Mouse (Mus musculus) heart, embryonic 16.5 days (tissue): ENCODE measurements around the gene Disp1. TPM values are rescaled to one million over a fixed set of nuclear protein-coding genes. Genes with fewer than 3 reads are reported as not detected.
A peak's percentile ranks its signal among the peaks of the same experiment; 100 is the strongest.

ENCODE experiments used
- ATAC-seq: fragments of 200-750 bp; cut with Nextera tagmentation; replicated peaks from 2 replicates; pipeline ENCODE4 v1.8.0; 2017; ENCODE audit warnings: moderate number of reproducible peaks; ENCODE audit not compliant: insufficient read depth, low FRiP score; ENCODE audit errors: extremely low read depth
- H3K27ac ChIP-seq: fragments of 300-500 bp; sonication (generic); 2 replicates; pipeline ENCODE4 v1.5.1; 2014; ENCODE audit warnings: mild to moderate bottlenecking, low read length, control low read depth, moderate library complexity
- H3K27me3 ChIP-seq: fragments of 300-500 bp; sonication (generic); 2 replicates; pipeline ENCODE4 v1.6.1; 2014; ENCODE audit warnings: low read length, mixed read lengths; ENCODE audit not compliant: control insufficient read depth, insufficient read depth
- H3K36me3 ChIP-seq: fragments of 300-500 bp; sonication (generic); 2 replicates; pipeline ENCODE4 v1.6.1; 2014; ENCODE audit not compliant: control insufficient read depth, insufficient read depth
- H3K4me1 ChIP-seq: fragments of 300-500 bp; sonication (generic); 2 replicates; pipeline ENCODE4 v1.6.1; 2014; ENCODE audit warnings: low read length, mixed read lengths; ENCODE audit not compliant: control insufficient read depth, insufficient read depth
- H3K4me2 ChIP-seq: fragments of 300-500 bp; sonication (generic); 2 replicates; pipeline ENCODE4 v1.6.1; 2014; ENCODE audit warnings: low read depth, mild to moderate bottlenecking, control low read depth, low read length
- H3K4me3 ChIP-seq: fragments of 300-500 bp; sonication (generic); 2 replicates; pipeline ENCODE4 v1.5.1; 2014; ENCODE audit warnings: mild to moderate bottlenecking, control low read depth, low read length
- H3K9ac ChIP-seq: fragments of 300-500 bp; sonication (generic); 2 replicates; pipeline ENCODE4 v1.6.1; 2014; ENCODE audit warnings: low read length, control low read depth
- H3K9me3 ChIP-seq: fragments of 300-500 bp; sonication (generic); replicated peaks from 2 replicates; pipeline ENCODE4 v1.6.1; 2016; ENCODE audit warnings: low read length; ENCODE audit not compliant: control insufficient read depth
- WGBS: fragments of 180-500 bp; shearing (Covaris S2); extraction: QIAGEN DNeasy Blood & Tissue Kit; methylation state at CpG from one replicate; pipeline ENCODE4 v1.1.7; 2014; 5-methylcytosine and 5-hydroxymethylcytosine counted together
- polyA plus RNA-seq: library from polyadenylated mRNA; unstranded; fragments of >200 nt; fragmentation: Nextera tagmentation; extraction: Ambion mirVana; gene quantifications from 2 replicates; pipeline ENCODE4 v1.2.1, GENCODE M21; 2015

Gene Disp1
- polyA plus RNA-seq, 1 experiment from 2014 or later, result 10.3 TPM

DNA sequence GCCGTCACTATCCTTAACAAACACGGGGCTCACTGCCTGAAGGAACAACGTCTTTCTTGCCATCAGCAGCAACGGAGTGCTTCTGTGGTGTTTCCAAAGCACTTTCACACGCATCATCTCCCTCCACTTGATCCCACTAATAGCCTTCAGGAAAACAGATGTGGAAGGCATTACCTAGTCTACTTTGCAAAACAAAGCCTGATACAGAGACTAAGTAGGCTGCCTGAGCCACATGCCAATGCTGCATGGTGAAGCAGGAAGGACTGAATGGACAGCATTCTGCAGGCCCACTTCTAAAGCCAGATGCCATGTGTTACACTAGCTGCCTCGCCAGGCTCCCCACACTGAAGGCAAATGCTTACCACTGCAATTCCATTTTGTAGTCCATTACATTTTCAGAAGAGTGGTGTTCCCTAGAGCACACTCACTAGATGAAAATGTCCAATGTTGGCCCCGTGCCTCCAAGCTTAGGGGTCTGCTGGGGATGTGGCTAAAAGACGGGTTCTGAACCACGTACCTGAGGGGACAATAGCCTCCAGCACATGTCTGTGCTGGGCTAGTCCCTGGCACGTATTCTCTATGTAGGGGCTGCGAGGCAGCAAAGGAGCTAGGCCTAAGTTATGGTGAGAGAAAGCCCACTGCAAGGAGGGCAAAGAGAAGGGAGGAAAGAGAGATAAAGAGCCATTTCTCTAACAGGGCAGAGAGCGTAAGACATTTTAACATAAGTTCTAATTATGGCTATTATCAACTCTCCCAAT, 80.6 kb downstream of the Disp1 start:
- no peak overlapping the region for H3K9ac ChIP-seq
- no peak for ATAC-seq
- no peaks in the 10 kb centered on the region for H3K36me3 ChIP-seq
- peaks cover 12% of the 10 kb centered on the region; the same call in 1 of the 2 replicates for H3K4me1 ChIP-seq
- 76% methylated on average over 12 of the region's 12 CpGs for WGBS
- no peaks in the 10 kb centered on the region for H3K9me3 ChIP-seq
- H3K27ac ChIP-seq, result no peak overlapping the region
- no peak overlapping the region for H3K4me3 ChIP-seq
- H3K4me2 ChIP-seq, result no peak overlapping the region
- no peaks in the 10 kb centered on the region for H3K27me3 ChIP-seq

DNA sequence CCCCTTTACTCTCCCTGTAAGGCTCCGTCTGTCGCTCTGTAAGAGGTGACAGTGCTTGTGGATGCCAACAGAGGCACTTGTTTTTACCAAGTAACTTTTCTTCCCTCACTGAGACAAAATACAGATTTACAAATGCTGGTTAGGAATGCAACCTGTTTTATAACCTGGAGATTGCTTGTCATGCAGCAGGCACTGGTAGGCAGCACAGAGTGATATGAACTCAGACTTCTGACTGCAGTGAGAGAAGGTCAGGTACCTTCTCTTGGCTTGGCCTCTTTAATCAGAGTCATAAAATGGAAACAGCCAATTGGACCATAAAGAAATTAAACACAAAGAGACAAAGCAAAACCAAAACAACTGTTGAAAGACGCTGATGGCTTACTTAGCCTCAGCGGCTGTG, 83.2 kb downstream of the Disp1 start:
- Histone ChIP-seq H3K9ac (no peak overlapping the region), H3K9me3 (no peaks in the 10 kb centered on the region), H3K27me3 (no peaks in the 10 kb centered on the region), H3K4me1 (peaks cover 16% of the 10 kb centered on the region), H3K4me2 (no peak overlapping the region), H3K4me3 (no peak overlapping the region), H3K36me3 (peaks cover 2% of the 10 kb centered on the region; the same call in 1 of the 2 replicates), H3K27ac (no peak overlapping the region)
- 64% methylated on average over 4 of the region's 4 CpGs for WGBS
- no peak for ATAC-seq

DNA sequence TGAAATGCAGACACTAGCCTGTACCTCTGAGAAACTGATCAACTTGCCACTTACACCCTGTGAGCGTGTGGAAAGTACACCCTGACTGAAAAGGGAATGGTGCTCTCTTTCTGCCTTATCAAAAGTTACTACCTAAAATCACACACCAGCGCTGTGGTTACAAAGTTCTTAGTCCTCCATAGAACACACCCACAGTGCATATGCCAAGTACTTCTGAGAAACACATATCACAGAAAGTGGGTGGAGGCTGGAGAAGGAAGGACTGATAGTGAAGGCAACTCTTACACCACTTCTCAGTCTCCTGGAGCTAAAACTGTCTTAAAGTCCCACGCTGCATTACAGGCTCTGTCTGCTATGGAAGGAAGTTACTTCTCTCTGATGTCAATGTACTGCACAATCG, 86.9 kb downstream of the Disp1 start:
- Histone ChIP-seq H3K4me3 (no peak overlapping the region), H3K27me3 (no peaks in the 10 kb centered on the region), H3K9me3 (no peaks in the 10 kb centered on the region), H3K4me1 (peaks cover 10% of the 10 kb centered on the region), H3K36me3 (peaks cover 2% of the 10 kb centered on the region; the same call in 1 of the 2 replicates), H3K9ac (no peak overlapping the region), H3K4me2 (no peak overlapping the region), H3K27ac (0 out of 2 replicates have a peak overlapping the region, but pooled peaks have one; percentile 7)
- 51% methylated on average over 4 of the region's 4 CpGs for WGBS
- ATAC-seq, result no peak; the same call in 1 of the 2 replicates

DNA sequence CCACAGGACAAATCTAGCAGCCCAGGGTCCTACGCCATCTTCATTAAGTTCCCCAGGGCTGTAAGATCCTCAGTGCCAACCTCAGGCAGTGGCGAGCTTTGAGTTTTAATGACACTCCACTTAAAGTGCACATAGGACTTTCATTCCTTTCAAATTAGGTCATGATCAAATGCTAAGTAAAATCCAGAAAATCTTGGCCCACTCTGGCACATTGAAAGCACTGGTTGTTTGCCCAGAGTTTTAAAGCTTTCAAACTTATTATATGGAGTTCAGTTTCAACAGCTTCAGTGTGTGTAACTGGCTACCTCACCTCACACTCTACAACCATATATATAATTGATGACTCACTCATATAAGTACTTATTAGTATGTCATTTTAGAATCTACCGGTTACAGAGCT, 87.9 kb downstream of the Disp1 start:
- no peak overlapping the region for H3K27ac ChIP-seq
- H3K9me3 ChIP-seq, result no peaks in the 10 kb centered on the region
- no peak overlapping the region for H3K4me2 ChIP-seq
- H3K4me3 ChIP-seq, result no peak overlapping the region
- no peaks in the 10 kb centered on the region for H3K27me3 ChIP-seq
- no peak for ATAC-seq
- H3K4me1 ChIP-seq, result peaks cover 10% of the 10 kb centered on the region
- H3K36me3 ChIP-seq, result peaks cover 2% of the 10 kb centered on the region; the same call in 1 of the 2 replicates
- no peak overlapping the region for H3K9ac ChIP-seq
- WGBS, result 60% methylated on average over 3 of the region's 3 CpGs

DNA sequence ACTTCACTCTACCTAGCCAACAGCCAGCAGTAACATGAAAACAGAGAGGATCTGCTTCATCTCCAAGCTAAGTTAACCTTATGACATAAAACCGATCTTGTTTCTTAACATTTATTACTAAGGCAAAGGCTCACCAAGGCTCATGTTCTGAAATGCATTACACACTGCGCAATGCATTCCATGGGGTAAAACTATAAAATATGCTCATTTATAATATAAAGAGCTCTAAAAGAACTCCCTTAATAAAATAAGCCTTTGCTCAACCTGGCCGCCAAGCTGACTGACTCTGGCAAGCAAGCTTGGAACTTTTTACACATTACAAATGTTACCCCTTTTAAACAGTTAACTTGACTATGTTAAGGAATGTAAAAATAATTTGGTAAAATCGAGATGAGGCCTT, 94.1 kb downstream of the Disp1 start:
- no peak overlapping the region for H3K27ac ChIP-seq
- no peak for ATAC-seq
- no peaks in the 10 kb centered on the region for H3K9me3 ChIP-seq
- no peak overlapping the region for H3K4me2 ChIP-seq
- no peak overlapping the region for H3K4me3 ChIP-seq
- H3K27me3 ChIP-seq, result no peaks in the 10 kb centered on the region
- 75% methylated on average over 4 of the region's 4 CpGs for WGBS
- H3K4me1 ChIP-seq, result no peaks in the 10 kb centered on the region; the same call in 1 of the 2 replicates
- H3K36me3 ChIP-seq, result no peaks in the 10 kb centered on the region
- no peak overlapping the region for H3K9ac ChIP-seq

GRCm38 (mm10) chr1:183123725-183124124, 97.6 kb downstream of the Disp1 start:
- Histone ChIP-seq H3K9ac (no peak overlapping the region), H3K9me3 (no peaks in the 10 kb centered on the region), H3K4me1 (peaks cover 1% of the 10 kb centered on the region), H3K27me3 (no peaks in the 10 kb centered on the region), H3K36me3 (no peaks in the 10 kb centered on the region), H3K4me2 (no peak overlapping the region), H3K4me3 (no peak overlapping the region), H3K27ac (no peak overlapping the region)
- 55% methylated on average over 3 of the region's 3 CpGs for WGBS
- no peak for ATAC-seq

GRCm38 (mm10) chr1:183120341-183120923, 100.9 kb downstream of the Disp1 start:
- no peak overlapping the region for H3K4me2 ChIP-seq
- no peak for ATAC-seq
- H3K27ac ChIP-seq, result no peak overlapping the region

GRCm38 (mm10) chr1:183117827-183118825, 103.2 kb downstream of the Disp1 start:
- peak overlapping the region; percentile 45 for H3K9ac ChIP-seq
- 53% methylated on average over 21 of the region's 21 CpGs for WGBS
- no peaks in the 10 kb centered on the region for H3K27me3 ChIP-seq
- no peaks in the 10 kb centered on the region for H3K9me3 ChIP-seq
- no peak overlapping the region for H3K4me3 ChIP-seq
- peaks cover 19% of the 10 kb centered on the region for H3K4me1 ChIP-seq
- no peaks in the 10 kb centered on the region for H3K36me3 ChIP-seq
- ATAC-seq, result no peak
- H3K4me2 ChIP-seq, result peak overlapping the region; percentile 30; the same call in 1 of the 2 replicates
- H3K27ac ChIP-seq, result no peak overlapping the region

More at GRCm38 (mm10) chr1:183120341-183120923, 100.9 kb downstream of the Disp1 start:
- WGBS, result 76% methylated on average over 12 of the region's 12 CpGs
- H3K9me3 ChIP-seq, result no peaks in the 10 kb centered on the region
- no peak overlapping the region for H3K4me3 ChIP-seq
- peaks cover 8% of the 10 kb centered on the region for H3K4me1 ChIP-seq
- no peaks in the 10 kb centered on the region for H3K36me3 ChIP-seq
- no peak overlapping the region for H3K9ac ChIP-seq
- H3K27me3 ChIP-seq, result no peaks in the 10 kb centered on the region
